Mouse (Mus musculus) CH12F3 (cell line): ENCODE results near the gene D10Jhu81e.

Experiments used
- in situ Hi-C: fragments of 300-500 bp; cut with MboI; formaldehyde crosslinking; loops from 2 replicates; pipeline ENCODE4 v1.14.3; 2020; ENCODE audit warnings: low sequenced_read_pairs

D10Jhu81e gene

DNA sequence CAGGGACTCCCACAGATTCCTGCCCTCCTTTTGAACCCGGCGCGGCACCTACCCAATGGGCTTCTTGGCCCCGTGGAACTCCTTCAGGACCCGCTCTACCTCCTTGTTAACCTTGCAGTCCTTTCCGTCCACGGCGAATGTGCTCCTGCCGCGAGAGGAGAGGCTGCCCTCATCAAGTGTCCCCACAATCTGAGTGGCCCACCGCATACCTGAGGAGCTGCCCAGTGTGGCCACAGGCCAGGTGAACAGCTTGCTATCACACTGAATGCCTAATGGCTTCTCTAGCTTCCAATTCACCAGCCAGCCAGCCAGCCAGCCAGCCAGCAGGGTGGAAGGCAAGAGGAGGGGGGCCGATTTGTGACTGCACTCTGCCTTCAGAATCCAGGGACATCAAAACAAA lies 4.8 kb downstream of the D10Jhu81e start:
- in situ Hi-C loops: loop anchor here (5.0 kb wide), 1 partner anchor 132 kb away; no protein-coding TSS in a partner anchor

DNA sequence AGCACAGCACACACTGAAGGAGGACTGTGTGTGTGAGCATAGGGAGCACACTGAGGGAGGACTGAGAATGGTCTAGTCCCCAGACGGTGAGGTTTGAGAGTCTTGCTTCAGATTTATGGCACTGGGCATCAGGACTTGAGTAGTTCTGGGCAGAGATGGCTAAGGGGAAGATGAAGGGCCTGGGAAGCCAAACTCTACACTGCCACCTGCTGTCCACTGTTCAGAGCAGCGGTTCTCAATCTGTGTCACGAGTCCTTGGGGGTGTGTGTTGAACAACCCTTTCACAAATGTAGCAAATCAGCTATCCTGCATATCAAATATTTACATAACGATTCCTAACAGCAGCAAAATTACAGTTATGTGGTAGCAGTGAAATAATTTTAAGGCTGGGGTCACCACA lies 5.7 kb downstream of the D10Jhu81e start:
- in situ Hi-C loops: no loop called here

DNA sequence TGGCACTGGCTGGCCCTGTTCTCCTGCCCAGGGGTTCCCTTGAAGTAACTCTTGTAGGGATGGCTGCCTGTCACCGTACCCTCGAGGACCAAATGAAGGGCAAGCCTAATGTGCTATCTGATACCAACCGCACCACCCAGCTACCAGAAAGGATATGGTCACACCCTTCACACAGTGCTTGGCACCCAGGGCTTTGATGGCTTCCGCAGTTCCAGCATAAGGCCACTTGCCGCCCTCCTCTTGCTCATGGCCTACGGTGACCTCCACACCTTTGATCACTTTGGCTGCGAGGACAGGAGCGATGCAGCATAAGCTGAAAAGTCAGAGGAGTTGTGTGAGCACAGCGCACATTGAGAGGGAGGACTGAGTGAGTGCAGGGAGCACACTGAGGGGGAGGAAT lies 6.3 kb downstream of the D10Jhu81e start:
- in situ Hi-C loops: no loop called here

DNA sequence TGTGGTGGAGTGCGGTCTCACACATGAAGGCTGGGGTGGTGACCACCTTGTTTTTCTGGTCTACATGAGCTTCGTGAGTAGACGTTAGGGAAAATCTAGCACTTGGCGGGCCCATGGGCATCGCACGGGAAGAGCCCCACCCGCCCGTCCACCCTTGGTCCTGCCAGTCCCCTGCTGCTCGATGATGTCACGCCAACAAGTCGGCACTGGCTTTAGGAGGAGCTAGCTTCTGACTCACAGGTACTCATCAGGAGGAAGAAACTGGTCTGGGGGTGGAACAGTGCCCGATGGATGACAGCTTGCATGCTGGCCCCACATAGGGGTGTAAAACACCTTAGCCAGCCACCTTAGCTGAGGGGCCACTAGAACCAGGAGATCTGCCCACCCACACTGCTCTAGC lies 6.9 kb downstream of the D10Jhu81e start:
- in situ Hi-C loops: no loop called here

DNA sequence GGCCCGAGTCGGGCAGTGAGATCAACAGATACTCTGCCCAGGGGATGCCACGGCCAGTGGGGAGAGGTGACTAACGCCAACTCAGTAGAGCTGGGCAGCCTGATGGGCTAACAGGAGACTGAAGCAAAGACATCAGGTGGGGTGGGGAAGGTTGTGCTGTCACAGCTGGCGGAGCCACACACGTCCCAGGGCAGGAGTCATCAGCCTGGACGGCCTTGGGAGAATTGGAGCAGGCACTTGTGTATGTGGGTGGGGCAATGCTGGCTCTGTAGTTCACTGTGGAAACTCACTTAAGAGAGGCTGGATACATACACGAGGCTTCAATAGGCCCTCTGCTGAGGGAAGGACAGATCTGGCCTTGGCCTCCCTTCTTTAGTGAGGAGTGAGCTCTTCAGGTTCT lies 8.5 kb downstream of the D10Jhu81e start:
- in situ Hi-C loops: no loop called here

DNA sequence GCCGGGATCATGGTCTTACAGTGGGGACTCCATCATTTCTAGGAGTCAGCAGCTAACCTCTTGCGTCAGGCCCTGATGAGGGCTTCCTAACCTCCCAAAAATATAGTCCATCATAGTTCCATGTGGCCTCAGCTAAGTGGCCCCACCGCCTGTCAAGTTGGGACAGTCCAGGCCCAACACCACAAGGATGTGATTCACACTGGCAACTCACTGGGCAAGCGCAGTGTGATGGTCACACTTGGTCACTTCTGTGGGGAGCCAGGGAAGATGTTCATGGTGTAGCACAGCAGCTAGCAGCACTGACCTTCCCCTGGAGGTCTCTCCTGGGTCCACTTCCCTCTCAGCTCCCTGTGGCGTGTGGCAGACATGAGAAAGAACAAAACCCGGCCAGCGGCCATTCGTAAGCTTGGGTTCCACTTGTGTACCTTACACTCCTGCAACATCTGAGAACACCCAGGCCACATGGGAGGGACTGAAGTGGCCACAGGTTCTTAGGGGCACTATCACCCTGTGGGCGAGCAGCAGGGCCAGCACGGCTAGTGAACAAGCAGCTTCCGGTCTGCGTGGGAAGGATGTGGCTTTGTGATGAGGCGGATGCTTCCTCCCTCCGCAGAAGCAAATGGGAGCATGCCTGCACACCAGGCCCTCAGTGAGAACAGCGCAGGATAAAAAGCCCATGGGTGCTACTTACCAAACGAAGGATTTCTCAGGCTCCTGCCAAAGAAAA lies 9.1 kb downstream of the D10Jhu81e start:
- in situ Hi-C loops: no loop called here

DNA sequence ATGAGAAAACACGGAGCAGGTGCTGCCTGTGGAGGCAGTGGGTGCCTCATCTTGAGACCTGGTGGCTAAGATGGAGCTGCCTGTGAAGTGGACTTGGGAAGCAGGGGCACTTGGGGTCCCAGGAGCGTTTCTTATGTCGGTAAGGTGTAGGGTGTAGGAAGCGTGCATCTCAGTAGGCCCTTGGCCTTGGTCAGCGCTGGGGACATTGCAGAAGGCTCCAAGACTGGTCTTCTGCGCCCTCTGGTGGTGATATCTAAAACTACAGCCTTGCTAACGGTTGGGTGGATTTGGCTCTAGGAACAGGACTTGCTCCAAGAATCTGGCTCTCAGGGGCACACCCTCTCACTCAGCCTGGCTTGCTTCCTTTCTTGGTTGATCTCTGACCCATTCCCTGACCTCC lies 9.7 kb downstream of the D10Jhu81e start:
- in situ Hi-C loops: no loop called here

DNA sequence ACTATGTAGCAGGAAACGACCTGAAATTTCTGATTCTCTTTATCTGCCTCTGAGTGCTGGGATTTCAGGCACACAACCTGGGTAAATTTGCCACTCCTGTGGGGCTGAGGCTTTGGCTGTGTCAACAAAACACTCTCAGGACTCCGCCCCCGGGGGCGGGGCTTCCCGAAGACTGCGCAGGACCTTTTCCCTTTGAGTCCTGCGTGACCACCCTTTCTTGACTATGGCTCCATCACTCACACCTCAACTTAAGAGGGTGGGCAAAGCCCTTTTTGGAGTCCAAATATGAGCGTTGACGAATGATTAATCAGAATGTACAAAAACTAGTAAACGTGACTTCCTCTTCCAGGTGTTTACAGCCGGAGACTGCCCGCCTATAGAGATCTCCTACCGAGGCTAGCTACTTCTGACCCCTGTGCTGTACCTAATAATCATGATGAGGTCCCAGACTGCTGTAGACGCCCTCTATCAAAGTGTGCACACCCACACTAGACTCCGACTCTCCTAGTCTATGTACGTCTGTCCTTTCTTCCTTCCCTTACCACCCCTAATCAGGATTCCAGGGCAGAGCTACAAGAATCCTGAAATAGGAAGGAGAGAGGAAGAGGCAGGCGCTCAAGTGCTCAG lies 10.2 kb downstream of the D10Jhu81e start:
- in situ Hi-C loops: no loop called here

DNA sequence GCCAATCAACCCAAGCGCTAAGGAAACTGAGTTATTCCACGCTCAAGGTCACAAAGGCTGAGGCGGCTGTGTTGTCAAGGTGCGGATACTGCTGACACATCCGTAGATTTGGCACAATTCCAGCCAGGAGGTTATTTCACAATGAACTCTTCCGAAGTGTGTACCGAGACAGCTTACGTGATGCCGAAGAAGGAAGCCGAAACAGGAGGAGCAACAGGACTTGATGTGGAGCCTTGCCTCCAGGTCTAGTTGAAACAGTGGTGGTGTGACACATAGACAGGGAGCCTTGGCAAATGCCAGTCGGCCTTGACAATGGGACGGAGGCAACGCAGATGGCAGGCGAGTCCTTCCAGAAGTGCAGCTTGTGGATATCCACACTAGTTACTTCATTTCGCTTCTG lies 11.5 kb downstream of the D10Jhu81e start:
- in situ Hi-C loops: no loop called here

DNA sequence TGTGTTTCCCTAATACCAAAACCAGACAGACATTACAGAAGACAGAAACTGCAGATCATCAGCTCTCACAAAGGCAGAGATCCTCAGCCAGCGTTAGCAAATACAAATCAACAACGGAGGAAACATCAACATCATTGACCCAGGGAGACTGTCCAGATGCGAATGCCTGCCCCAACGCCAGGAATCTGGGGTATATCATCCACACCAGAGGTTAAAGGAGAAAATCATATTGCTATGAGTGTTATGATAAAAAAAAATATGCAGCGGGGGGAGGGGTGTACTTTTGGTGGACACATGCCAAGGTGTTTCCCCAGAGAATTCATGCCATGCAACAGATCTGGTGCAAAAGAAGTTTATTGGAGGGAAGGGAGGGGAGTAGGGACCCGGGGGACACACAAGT lies 12.7 kb downstream of the D10Jhu81e start:
- in situ Hi-C loops: no loop called here

DNA sequence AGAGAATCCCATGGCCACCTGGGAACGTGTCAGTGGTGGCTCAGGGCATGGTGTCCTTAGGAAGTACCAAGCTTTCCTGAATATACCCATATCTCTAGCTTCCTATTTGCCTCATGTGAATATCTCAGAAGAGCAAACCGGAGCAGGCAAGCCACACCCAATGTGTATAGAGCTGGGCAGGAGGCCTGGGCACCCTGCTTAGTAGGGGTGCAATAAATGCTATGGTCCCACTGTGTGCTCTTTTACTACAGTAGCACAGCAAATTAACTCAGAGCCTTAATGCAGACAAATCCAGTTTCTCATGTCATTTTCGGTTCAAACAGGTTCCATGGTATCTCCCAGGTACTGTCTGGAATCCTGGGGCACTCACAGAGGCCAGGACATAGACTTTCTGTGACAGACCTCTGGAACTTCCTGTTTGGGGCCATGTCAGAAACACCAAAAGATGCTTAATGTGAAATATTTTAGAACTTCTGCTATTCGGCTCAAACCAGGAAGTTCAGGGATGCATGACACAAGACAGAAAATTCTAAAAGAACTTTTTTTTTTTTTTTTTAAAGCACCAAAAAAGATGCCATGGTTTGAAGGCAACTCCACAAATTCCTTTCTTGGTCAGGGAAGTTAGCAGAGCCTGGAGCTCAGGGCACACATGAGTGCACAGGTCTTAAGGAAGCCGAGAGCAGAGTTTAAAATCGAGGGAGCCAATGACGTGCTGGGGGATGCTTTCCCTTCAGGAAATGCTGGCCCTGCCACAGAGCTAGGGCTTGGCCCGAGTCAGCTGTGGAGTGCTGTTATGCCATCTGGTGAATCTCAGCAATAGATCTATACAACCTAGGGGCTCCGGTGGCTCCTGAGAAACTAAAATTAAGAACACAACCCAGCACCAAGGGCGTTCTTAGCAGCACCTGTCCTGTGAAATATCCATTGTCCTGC lies 20.5 kb downstream of the D10Jhu81e start:
- in situ Hi-C loops: no loop called here

DNA sequence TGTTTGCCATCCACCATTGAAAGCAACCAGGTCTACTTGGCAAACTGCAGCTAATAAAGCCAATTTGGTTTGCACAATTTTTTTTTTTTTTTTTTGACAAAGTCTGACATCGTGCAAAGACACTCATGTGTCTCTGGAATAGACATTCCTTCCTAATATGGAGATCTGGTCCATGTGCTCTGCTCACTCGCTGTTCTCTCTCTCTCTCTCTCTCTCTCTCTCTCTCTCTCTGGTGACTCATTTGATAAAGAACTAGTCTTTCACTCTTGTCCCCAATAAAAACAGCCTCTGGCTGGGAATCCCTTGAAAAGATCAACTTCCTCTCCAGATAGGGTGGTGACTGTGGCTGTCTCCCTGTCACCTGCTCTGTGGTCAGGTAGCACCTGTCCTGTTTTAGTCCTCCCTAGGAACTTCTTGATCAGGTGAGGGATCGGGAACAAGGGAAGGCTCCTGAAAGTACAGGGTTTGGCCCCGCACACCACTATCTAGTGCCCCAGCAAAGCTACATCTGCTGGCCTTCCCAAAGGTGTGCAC lies 21.6 kb downstream of the D10Jhu81e start:
- in situ Hi-C loops: no loop called here

DNA sequence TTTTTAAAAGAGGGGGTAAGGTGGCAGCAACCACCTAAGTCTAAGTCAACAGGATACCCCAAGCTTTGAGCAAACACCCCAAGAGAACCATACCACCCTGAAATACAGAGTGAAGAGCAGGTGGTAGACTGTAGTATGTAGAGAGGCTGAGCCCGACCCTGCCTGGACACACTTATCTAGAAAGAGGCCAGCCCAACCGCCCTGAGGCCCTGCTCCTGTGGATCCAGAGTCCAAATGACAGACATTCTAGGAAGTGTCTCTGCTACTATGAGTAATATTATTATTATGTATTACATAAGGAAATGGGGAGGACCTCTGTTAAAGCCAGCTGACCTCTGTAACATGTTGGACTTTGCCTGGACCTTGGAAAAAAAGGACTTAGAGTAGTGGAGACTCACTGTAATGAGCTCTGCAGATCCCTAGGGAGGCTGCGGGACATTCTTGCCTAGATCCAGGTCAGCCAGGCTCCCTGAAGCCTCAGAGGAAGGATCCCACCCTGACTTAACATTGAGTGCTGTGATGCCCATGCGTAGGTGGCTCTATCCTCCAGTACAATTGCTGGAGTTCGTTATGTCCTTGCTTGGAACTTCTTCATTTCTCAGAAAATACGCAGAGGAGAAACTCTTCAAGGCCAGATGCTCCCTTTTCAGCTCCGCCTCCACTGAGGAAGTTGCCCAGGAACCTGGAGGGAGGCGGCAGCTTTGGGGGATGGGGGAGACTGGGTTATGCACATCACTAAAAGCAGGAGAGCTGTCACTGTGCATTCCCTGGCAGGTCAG lies 25.7 kb downstream of the D10Jhu81e start:
- in situ Hi-C loops: no loop called here

DNA sequence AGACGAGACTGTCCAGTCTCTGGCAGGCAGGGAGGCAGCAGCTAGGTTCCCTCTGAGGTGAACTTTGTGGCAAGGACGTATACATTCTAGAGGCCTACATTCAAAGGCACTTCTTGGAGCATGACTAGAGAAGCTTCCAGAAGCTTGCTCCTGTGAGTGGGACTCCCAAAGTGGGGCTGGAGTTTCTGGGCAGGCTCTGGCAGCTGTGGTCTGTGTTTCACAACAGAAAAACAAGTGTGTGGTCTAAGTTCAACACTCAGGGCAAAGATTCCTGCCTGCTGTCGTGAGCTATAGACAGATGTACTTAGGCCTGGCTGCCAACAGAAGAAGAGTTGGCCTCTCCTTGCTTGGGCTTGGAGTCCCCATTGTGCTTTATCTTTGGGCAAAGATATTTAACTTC lies 28.7 kb downstream of the D10Jhu81e start:
- in situ Hi-C loops: no loop called here

DNA sequence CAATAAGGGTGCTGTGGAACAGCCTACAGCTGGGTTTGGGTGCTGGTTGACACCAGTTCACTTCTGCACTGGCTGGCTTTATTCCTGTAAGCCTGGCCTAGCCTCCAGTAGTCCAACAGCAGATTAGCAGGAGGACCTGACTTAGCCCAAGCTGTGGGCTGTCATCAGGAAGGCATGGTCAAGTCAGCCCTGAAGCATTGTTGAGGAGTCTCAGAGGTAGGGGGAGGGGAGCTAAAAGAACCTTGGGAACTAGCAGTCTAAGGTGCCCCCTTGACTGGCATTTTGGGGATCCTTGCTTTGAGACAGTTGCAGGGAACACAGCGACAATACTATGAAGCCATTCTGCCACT lies 29.4 kb downstream of the D10Jhu81e start:
- in situ Hi-C loops: no loop called here

DNA sequence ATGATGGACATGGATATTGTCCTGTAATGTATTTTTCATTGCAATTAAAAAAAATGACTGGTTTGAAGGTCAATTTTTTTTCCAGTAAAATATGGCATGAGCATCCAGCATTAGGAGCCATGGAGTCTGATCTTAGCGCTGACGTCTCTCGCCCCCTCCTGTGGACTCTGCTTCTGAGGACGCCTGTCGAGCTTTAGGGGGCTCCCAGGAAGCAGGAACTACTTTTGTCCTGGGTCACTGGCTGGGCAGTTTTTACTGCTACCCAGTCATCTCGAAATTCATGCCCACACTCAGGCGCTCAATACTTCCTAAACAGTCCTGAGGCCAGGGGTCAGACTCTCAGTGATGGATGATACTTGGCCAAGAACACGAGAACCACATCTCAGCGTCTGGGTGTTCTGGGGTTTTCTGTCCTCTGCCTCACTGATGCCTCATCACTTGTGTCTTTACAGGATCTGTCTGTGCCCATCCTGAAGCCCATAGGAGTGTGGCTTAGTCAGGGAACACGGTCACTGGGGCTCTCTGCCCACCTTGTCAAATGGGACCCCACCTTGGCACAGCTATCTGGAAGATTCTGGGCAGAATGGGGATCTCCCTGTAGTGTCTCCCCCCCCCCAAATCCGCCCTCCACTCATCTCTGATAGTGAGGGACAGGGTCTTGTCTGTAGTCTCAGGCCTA lies 29.9 kb downstream of the D10Jhu81e start:
- in situ Hi-C loops: no loop called here

DNA sequence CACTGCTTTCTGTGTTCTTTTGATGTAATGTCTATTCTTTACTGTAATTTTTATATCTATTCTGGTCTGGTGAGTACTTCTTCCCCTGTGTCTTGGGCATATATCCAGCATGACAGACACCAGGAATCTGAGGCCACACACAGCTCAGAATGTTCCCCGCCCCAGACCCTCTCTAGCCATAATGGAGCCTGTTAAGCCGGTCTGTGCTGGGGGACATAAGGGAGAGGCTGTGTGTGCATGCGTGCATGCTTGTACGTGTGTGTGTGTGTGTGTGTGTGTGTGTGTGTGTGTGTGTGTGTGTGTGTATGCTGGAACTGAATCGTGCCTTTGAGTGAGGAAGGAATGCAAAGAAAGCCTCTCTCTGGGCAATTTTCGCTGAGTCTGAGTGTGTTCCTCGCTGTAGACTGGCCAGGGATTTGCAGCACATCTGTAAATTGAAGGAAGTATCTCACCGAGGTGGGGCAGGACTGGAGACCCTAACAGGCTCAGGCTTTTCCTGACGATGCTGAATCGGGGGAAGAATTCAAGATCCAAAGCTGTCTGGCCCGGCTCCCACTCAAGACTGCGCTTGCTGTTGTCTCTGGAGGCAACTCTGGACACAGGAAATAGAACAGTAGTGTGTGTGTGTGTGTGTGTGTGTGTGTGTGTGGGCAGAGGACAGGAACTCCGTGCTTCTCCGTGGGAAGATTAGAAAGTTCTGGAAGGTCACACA lies 30.6 kb downstream of the D10Jhu81e start:
- in situ Hi-C loops: no loop called here

DNA sequence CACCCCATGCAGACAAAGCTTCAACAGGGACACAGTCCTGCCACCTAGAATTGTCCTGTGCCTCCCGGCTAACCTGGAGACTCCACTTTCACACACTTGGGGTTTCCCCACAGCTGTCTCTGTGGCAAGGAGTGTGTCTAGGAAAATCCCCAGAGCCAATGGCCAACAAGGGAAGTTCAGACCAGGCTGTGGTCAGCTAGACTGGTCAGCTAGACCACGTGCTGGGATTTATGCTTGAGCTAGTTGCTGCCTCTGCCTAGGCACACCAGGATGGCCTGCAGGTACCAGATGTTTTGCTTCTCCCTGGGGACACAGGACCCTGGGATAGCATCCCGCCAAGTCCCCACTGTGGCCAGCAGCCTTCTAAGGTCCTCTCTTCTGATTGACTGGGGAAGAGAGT lies 32.4 kb downstream of the D10Jhu81e start:
- in situ Hi-C loops: no loop called here

DNA sequence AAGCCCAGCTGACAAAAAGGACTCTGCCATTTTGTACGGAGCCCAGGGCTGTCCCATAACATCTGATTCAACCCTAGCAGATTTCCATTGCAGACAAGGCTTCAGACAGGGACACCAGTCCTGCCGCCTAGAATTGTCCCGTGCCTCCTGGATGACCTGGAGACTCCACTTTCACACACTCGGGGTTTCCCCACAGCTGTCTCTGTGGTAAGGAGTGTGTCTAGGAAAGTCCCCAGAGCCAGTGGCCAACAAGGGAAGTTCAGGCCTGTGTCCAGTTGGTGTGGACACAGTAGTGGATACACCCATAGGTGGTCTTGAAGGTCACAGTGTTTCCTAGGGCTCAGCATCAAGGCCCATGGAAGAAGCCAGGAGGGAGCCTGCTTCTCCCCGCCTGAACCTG lies 33.6 kb downstream of the D10Jhu81e start:
- in situ Hi-C loops: no loop called here
